Mouse (Mus musculus) thymus, postnatal 10 days (tissue): ENCODE data around the gene Wdr47.
"Not testable (repeated sequence)": the region's sequence is repeated elsewhere in the genome, so short reads cannot be mapped to it uniquely, and the experiment has no call there.

ENCODE experiments used
- DNase-seq, 2 experiments: peaks; one replicate each; pipeline ENCODE4 v3.0.0; 2021; ENCODE audit warnings: low spot score in 2 of 2

The Wdr47 gene

GRCm38 (mm10) chr3:108634761-108635160 is 43.7 kb downstream of the Wdr47 start:
- no peak for DNase-seq

GRCm38 (mm10) chr3:108639412-108639811 is 48.3 kb downstream of the Wdr47 start:
- no peak for DNase-seq

GRCm38 (mm10) chr3:108640998-108641397 is 49.9 kb downstream of the Wdr47 start:
- DNase-seq: no peak

- no peak for DNase-seq
These were observed 53.8 kb downstream of the Wdr47 start for GRCm38 (mm10) chr3:108644856-108645255.

- no peak for DNase-seq
These were observed 55.0 kb downstream of the Wdr47 start for GRCm38 (mm10) chr3:108646036-108646435.

GRCm38 (mm10) chr3:108647681-108648080 is 56.6 kb downstream of the Wdr47 start:
- not testable (repeated sequence) for DNase-seq

GRCm38 (mm10) chr3:108652866-108653642 is 62.0 kb downstream of the Wdr47 start:
- no peak for DNase-seq

GRCm38 (mm10) chr3:108653710-108654379 is 62.8 kb downstream of the Wdr47 start, which contains the start of gene Clcc1:
Gene Clcc1 (plus strand): TSS chr3:108653913.
- peak; percentile 89 to 94 for DNase-seq

GRCm38 (mm10) chr3:108654566-108654965 is 63.5 kb downstream of the Wdr47 start:
- DNase-seq: no peak

GRCm38 (mm10) chr3:108655486-108655885 is 64.4 kb downstream of the Wdr47 start:
- DNase-seq: no peak

GRCm38 (mm10) chr3:108658612-108659011 is 67.5 kb downstream of the Wdr47 start:
- DNase-seq: no peak

- DNase-seq: no peak
These were observed 69.9 kb downstream of the Wdr47 start for GRCm38 (mm10) chr3:108660941-108661340.

GRCm38 (mm10) chr3:108676616-108677015 is 85.5 kb downstream of the Wdr47 start:
- no peak for DNase-seq

- no peak for DNase-seq
These were observed 89.9 kb downstream of the Wdr47 start for GRCm38 (mm10) chr3:108681004-108681403.

- DNase-seq: not testable (repeated sequence)
These were observed 92.5 kb downstream of the Wdr47 start for GRCm38 (mm10) chr3:108683597-108683996.

GRCm38 (mm10) chr3:108685701-108686100 is 94.6 kb downstream of the Wdr47 start:
- DNase-seq: no peak

- DNase-seq: no peak
These were observed 97.9 kb downstream of the Wdr47 start for GRCm38 (mm10) chr3:108689015-108689441.

- DNase-seq: no peak
These were observed 98.4 kb downstream of the Wdr47 start for GRCm38 (mm10) chr3:108689446-108689845.

GRCm38 (mm10) chr3:108689979-108690378 is 98.9 kb downstream of the Wdr47 start:
- DNase-seq: no peak

GRCm38 (mm10) chr3:108694321-108694720 is 103.2 kb downstream of the Wdr47 start:
- DNase-seq: no peak
